Mouse (Mus musculus) hindbrain, embryonic 15.5 days (tissue): ENCODE measurements around the gene Pnkd. TPM values are rescaled to one million over a fixed set of nuclear protein-coding genes. Genes with fewer than 3 reads are reported as not detected.

Experiments
- ATAC-seq: fragments of 200-750 bp; cut with Nextera tagmentation; 2 replicates; pipeline ENCODE4 v1.8.0; 2017; ENCODE audit warnings: low read depth, moderate number of reproducible peaks, moderate TSS enrichment; ENCODE audit not compliant: low FRiP score
- H3K27ac ChIP-seq: fragments of 300-500 bp; sonication (generic); replicated peaks from 2 replicates; pipeline ENCODE4 v1.5.1; 2015; ENCODE audit warnings: mild to moderate bottlenecking, inconsistent platforms
- H3K27me3 ChIP-seq: fragments of 300-500 bp; sonication (generic); 2 replicates; pipeline ENCODE4 v1.6.1; 2015; ENCODE audit warnings: control low read depth, inconsistent platforms
- H3K36me3 ChIP-seq: fragments of 300-500 bp; sonication (generic); 2 replicates; pipeline ENCODE4 v1.6.1; 2015; ENCODE audit warnings: control low read depth, inconsistent platforms
- H3K4me1 ChIP-seq: fragments of 300-500 bp; sonication (generic); replicated peaks from 2 replicates; pipeline ENCODE4 v1.6.1; 2015; ENCODE audit warnings: control low read depth, inconsistent platforms
- H3K4me2 ChIP-seq: fragments of 300-500 bp; sonication (generic); 2 replicates; pipeline ENCODE4 v1.6.1; 2015; ENCODE audit warnings: moderate library complexity, mild to moderate bottlenecking, inconsistent platforms
- H3K4me3 ChIP-seq: fragments of 300-500 bp; sonication (generic); 2 replicates; pipeline ENCODE4 v1.5.1; 2015; ENCODE audit warnings: mild to moderate bottlenecking, inconsistent platforms
- H3K9ac ChIP-seq: fragments of 300-500 bp; sonication (generic); 2 replicates; pipeline ENCODE4 v1.6.1; 2015; ENCODE audit warnings: inconsistent platforms
- H3K9me3 ChIP-seq: fragments of 300-500 bp; sonication (generic); 2 replicates; pipeline ENCODE4 v1.6.1; 2016; ENCODE audit warnings: control low read depth, inconsistent platforms
- WGBS: fragments of 180-500 bp; shearing (Covaris S2); methylation state at CpG from one replicate; pipeline ENCODE4 v1.1.7; 2015; 5-methylcytosine and 5-hydroxymethylcytosine counted together
- polyA plus RNA-seq: library from polyadenylated mRNA; unstranded; fragments of >200 nt; fragmentation: Nextera tagmentation; extraction: Ambion mirVana; gene quantifications from 2 replicates; pipeline ENCODE4 v1.2.1, GENCODE M21; 2015

Gene Pnkd
- polyA plus RNA-seq, 1 experiment from 2014 or later = 144 TPM

- Histone ChIP-seq H3K4me2 (no peak overlapping the region), H3K9ac (no peak overlapping the region), H3K9me3 (no peaks in the 10 kb centered on the region), H3K36me3 (peaks cover 10% of the 10 kb centered on the region; the same call in 1 of the 2 replicates), H3K27me3 (no peaks in the 10 kb centered on the region), H3K4me3 (no peak overlapping the region), H3K27ac (no peak overlapping the region), H3K4me1 (no peaks in the 10 kb centered on the region)
- no peak for ATAC-seq
- 92% methylated on average over 9 of the region's 9 CpGs for WGBS
Measured at GRCm38 (mm10) chr1:74353453-74354229, 68.9 kb downstream of the Pnkd start.

GRCm38 (mm10) chr1:74357531-74357930 is 72.8 kb downstream of the Pnkd start:
- Histone ChIP-seq H3K4me1 (no peaks in the 10 kb centered on the region), H3K4me2 (no peak overlapping the region), H3K36me3 (peaks cover under 1% of the 10 kb centered on the region; the same call in 1 of the 2 replicates), H3K9me3 (no peaks in the 10 kb centered on the region), H3K4me3 (no peak overlapping the region), H3K9ac (no peak overlapping the region), H3K27ac (no peak overlapping the region), H3K27me3 (no peaks in the 10 kb centered on the region)
- ATAC-seq = no peak

GRCm38 (mm10) chr1:74359952-74360517 is 75.3 kb downstream of the Pnkd start:
- H3K36me3 ChIP-seq = no peaks in the 10 kb centered on the region
- 92% methylated on average over 5 of the region's 5 CpGs for WGBS
- H3K9me3 ChIP-seq = no peaks in the 10 kb centered on the region
- H3K4me2 ChIP-seq = no peak overlapping the region
- H3K27me3 ChIP-seq = no peaks in the 10 kb centered on the region
- ATAC-seq = no peak
- H3K4me3 ChIP-seq = no peak overlapping the region
- no peaks in the 10 kb centered on the region for H3K4me1 ChIP-seq
- no peak overlapping the region for H3K9ac ChIP-seq
- no peak overlapping the region for H3K27ac ChIP-seq

- no peak within 1 kb of the TSS for H3K9ac ChIP-seq
- ATAC-seq = peak; percentile 72
- H3K4me2 ChIP-seq = no peak within 1 kb of the TSS
- H3K4me3 ChIP-seq = no peak within 1 kb of the TSS
- no peaks in the 10 kb centered on the region for H3K4me1 ChIP-seq
- 0% methylated on average over 2 of the region's 2 CpGs for WGBS
- no peaks in the 10 kb centered on the region for H3K9me3 ChIP-seq
- no peaks in the 10 kb centered on the region for H3K27me3 ChIP-seq
- no peaks in the 10 kb centered on the region for H3K36me3 ChIP-seq
- no peak within 1 kb of the TSS for H3K27ac ChIP-seq
Measured at GRCm38 (mm10) chr1:74361812-74362211, 77.1 kb downstream of the Pnkd start, which contains the start of gene Catip. TSS of gene Catip (plus strand) at chr1:74362108.

GRCm38 (mm10) chr1:74362325-74363229 is 77.8 kb downstream of the Pnkd start:
- Histone ChIP-seq H3K4me3 (no peak overlapping the region), H3K9me3 (no peaks in the 10 kb centered on the region), H3K36me3 (no peaks in the 10 kb centered on the region), H3K4me2 (no peak overlapping the region), H3K9ac (no peak overlapping the region), H3K4me1 (no peaks in the 10 kb centered on the region), H3K27me3 (no peaks in the 10 kb centered on the region), H3K27ac (no peak overlapping the region)
- WGBS = 65% methylated on average over 17 of the region's 17 CpGs
- 0 out of 2 replicates have a peak, but pooled peaks have one; percentile 59 for ATAC-seq

GRCm38 (mm10) chr1:74363437-74363836 is 78.7 kb downstream of the Pnkd start:
- H3K36me3 ChIP-seq = no peaks in the 10 kb centered on the region
- no peak overlapping the region for H3K9ac ChIP-seq
- no peak overlapping the region for H3K4me2 ChIP-seq
- 75% methylated on average over 5 of the region's 5 CpGs for WGBS
- H3K4me1 ChIP-seq = peaks cover 5% of the 10 kb centered on the region
- no peaks in the 10 kb centered on the region for H3K27me3 ChIP-seq
- no peaks in the 10 kb centered on the region for H3K9me3 ChIP-seq
- ATAC-seq = no peak
- H3K27ac ChIP-seq = no peak overlapping the region
- no peak overlapping the region for H3K4me3 ChIP-seq

- Histone ChIP-seq H3K9ac (no peak overlapping the region), H3K36me3 (no peaks in the 10 kb centered on the region), H3K27ac (no peak overlapping the region), H3K27me3 (no peaks in the 10 kb centered on the region), H3K9me3 (no peaks in the 10 kb centered on the region), H3K4me1 (peaks cover 5% of the 10 kb centered on the region), H3K4me2 (no peak overlapping the region), H3K4me3 (no peak overlapping the region)
- no peak for ATAC-seq
- WGBS = 83% methylated on average over 8 of the region's 8 CpGs
Measured at GRCm38 (mm10) chr1:74364270-74364669, 79.5 kb downstream of the Pnkd start.

GRCm38 (mm10) chr1:74367886-74368645 is 83.3 kb downstream of the Pnkd start:
- no peaks in the 10 kb centered on the region for H3K9me3 ChIP-seq
- H3K4me3 ChIP-seq = peak overlapping the region; percentile 33
- no peaks in the 10 kb centered on the region for H3K36me3 ChIP-seq
- H3K9ac ChIP-seq = peak overlapping the region; percentile 10; the same call in 1 of the 2 replicates
- H3K27ac ChIP-seq = no peak overlapping the region
- H3K4me1 ChIP-seq = peaks cover 5% of the 10 kb centered on the region
- ATAC-seq = peak; percentile 81
- 19% methylated on average over 34 of the region's 34 CpGs for WGBS
- no peaks in the 10 kb centered on the region for H3K27me3 ChIP-seq
- H3K4me2 ChIP-seq = peak overlapping the region; percentile 63

GRCm38 (mm10) chr1:74370040-74370439 is 85.3 kb downstream of the Pnkd start:
- H3K9ac ChIP-seq = no peak overlapping the region
- 63% methylated on average over 3 of the region's 4 CpGs for WGBS
- no peak for ATAC-seq
- H3K4me2 ChIP-seq = no peak overlapping the region
- H3K9me3 ChIP-seq = no peaks in the 10 kb centered on the region
- H3K27me3 ChIP-seq = no peaks in the 10 kb centered on the region
- no peak overlapping the region for H3K4me3 ChIP-seq
- no peak overlapping the region for H3K27ac ChIP-seq
- H3K36me3 ChIP-seq = no peaks in the 10 kb centered on the region
- H3K4me1 ChIP-seq = peaks cover 5% of the 10 kb centered on the region

- no peaks in the 10 kb centered on the region for H3K9me3 ChIP-seq
- WGBS = 83% methylated on average over 4 of the region's 4 CpGs
- no peak overlapping the region for H3K9ac ChIP-seq
- peaks cover under 1% of the 10 kb centered on the region; the same call in 1 of the 2 replicates for H3K4me1 ChIP-seq
- no peak overlapping the region for H3K27ac ChIP-seq
- no peak overlapping the region for H3K4me3 ChIP-seq
- H3K4me2 ChIP-seq = no peak overlapping the region
- H3K27me3 ChIP-seq = no peaks in the 10 kb centered on the region
- H3K36me3 ChIP-seq = no peaks in the 10 kb centered on the region
- no peak for ATAC-seq
Measured at GRCm38 (mm10) chr1:74373372-74373771, 88.6 kb downstream of the Pnkd start.

- Histone ChIP-seq H3K36me3 (no peaks in the 10 kb centered on the region), H3K27ac (no peak within 1 kb of the TSS), H3K9ac (no peak within 1 kb of the TSS), H3K4me3 (no peak within 1 kb of the TSS), H3K4me1 (no peaks in the 10 kb centered on the region), H3K4me2 (no peak within 1 kb of the TSS), H3K27me3 (no peaks in the 10 kb centered on the region), H3K9me3 (no peaks in the 10 kb centered on the region)
- 81% methylated on average over 8 of the region's 8 CpGs for WGBS
- ATAC-seq = 0 out of 2 replicates have a peak, but pooled peaks have one; percentile 34
Measured at GRCm38 (mm10) chr1:74374980-74375379, 90.2 kb downstream of the Pnkd start, which contains the start of gene Slc11a1. TSS of gene Slc11a1 (plus strand) at chr1:74375195.
